Mouse (Mus musculus) ovary, adult 18-20 months (tissue): ENCODE results near the gene Tfec.

ENCODE experiments used
- DNase-seq: peaks from one replicate; pipeline ENCODE4 v3.0.0; 2022; ENCODE audit warnings: low spot score, mixed read lengths

The Tfec gene

DNA sequence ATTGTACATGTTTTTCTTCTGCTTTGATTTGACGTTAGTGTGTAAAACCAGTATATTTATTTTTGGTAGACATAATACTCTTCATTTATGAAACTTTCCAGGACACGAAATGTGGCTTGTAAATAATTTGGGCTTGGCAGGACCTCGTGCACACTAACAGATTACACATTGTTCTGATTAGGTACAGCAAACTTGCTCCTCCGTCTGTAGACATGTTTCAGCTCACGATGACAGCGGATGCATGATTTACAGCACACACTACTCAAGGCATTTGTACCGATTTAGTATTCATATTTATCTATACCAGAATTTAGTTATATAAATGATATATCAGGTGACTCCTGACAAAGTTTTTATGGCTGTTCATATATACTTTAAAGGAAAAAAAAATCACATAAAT lies 104.2 kb downstream of the Tfec start:
- DNase-seq: no peak

DNA sequence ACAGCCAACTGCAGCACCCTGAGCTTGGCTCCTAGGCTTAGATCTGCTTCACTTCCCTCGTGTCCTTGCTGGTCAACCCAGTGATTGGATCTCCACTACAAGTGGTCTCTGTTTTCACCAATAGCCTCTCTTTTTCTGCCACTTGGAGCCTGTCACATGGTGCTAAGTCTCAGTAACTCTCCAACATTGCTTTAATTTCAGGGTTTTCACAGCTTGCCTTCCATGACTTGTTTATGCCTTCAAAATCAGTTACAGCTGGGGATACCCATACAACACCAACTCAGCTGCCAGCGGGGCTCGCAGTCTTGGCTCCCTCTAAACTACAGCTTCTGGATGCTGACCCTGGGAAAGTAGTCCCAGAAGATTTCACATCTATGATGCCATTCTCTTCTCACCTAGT lies 113.1 kb downstream of the Tfec start:
- DNase-seq: no peak
